Mouse (Mus musculus): Measurements from ENCODE around the gene Fam160a1.

- TF ChIP-seq MYOG (IDR thresholded peaks at IDR 0.05; ENCODE audit: control insufficient read depth, extremely low read depth, insufficient read length) (no peak), CTCF (IDR thresholded peaks at IDR 0.05; ENCODE audit: control insufficient read depth, insufficient read depth, insufficient read length) (no peak), MAX (IDR thresholded peaks at IDR 0.05) (no peak), CEBPB (IDR thresholded peaks at IDR 0.05; ENCODE audit: low read depth) (no peak), USF1 (IDR thresholded peaks at IDR 0.05; ENCODE audit: low read depth) (no peak), MYOD1 (IDR thresholded peaks at IDR 0.05; ENCODE audit: control insufficient read depth, insufficient read length, low read depth) (no peak)
Observed at GRCm38 (mm10) chr3:85833627-85834026, 16.5 kb upstream of the Fam160a1 start.

All from C2C12 (cell line).